Mouse (Mus musculus) stomach, postnatal 0 days (tissue): ENCODE measurements around the gene Eif4g1. TPM values are rescaled to one million over a fixed set of nuclear protein-coding genes. Genes with fewer than 3 reads are reported as not detected.

Experiments
- ATAC-seq: fragments of 200-750 bp; cut with Nextera tagmentation; 2 replicates; pipeline ENCODE4 v1.8.0; 2017; ENCODE audit not compliant: low FRiP score, low TSS enrichment
- DNase-seq: peaks from one replicate; pipeline ENCODE4 v3.0.0-alpha.2; 2016; ENCODE audit warnings: low spot score
- H3K27ac ChIP-seq: fragments of 300-500 bp; sonication (generic); replicated peaks from 2 replicates; pipeline ENCODE4 v1.5.1; 2014; ENCODE audit warnings: mild to moderate bottlenecking, control low read depth
- H3K27me3 ChIP-seq: fragments of 300-500 bp; sonication (generic); 2 replicates; pipeline ENCODE4 v1.6.1; 2014; ENCODE audit warnings: low read length; ENCODE audit not compliant: control insufficient read depth, insufficient read depth
- H3K36me3 ChIP-seq: fragments of 300-500 bp; sonication (generic); 2 replicates; pipeline ENCODE4 v1.6.1; 2014; ENCODE audit warnings: low read length, mixed read lengths; ENCODE audit not compliant: control insufficient read depth, insufficient read depth
- H3K4me1 ChIP-seq: fragments of 300-500 bp; sonication (generic); replicated peaks from 2 replicates; pipeline ENCODE4 v1.6.1; 2014; ENCODE audit warnings: antibody characterized with exemption; ENCODE audit not compliant: control insufficient read depth, insufficient read depth
- H3K4me2 ChIP-seq: fragments of 300-500 bp; sonication (generic); replicated peaks from 2 replicates; pipeline ENCODE4 v1.6.1; 2014; ENCODE audit warnings: low read depth, mild to moderate bottlenecking, control low read depth, moderate library complexity
- H3K4me3 ChIP-seq: fragments of 300-500 bp; sonication (generic); 2 replicates; pipeline ENCODE4 v1.5.1; 2014; ENCODE audit warnings: low read depth, low read length, control low read depth
- H3K9ac ChIP-seq: fragments of 300-500 bp; sonication (generic); 2 replicates; pipeline ENCODE4 v1.6.1; 2014; ENCODE audit warnings: mild to moderate bottlenecking, low read length, control low read depth, mixed read lengths
- H3K9me3 ChIP-seq: fragments of 300-500 bp; sonication (generic); 2 replicates; pipeline ENCODE4 v1.6.1; 2016; ENCODE audit warnings: low read length; ENCODE audit not compliant: control insufficient read depth
- CTCF ChIP-seq: IDR thresholded peaks from 2 replicates; pipeline ENCODE4 v1.5.1; 2016; ENCODE audit warnings: antibody characterized with exemption, low read depth, mild to moderate bottlenecking, moderate library complexity
- EP300 ChIP-seq: optimal IDR thresholded peaks from 2 replicates; pipeline ENCODE3; 2016; ENCODE audit warnings: antibody characterized with exemption
- WGBS: fragments of 180-500 bp; shearing (Covaris S2); extraction: QIAGEN DNeasy Blood & Tissue Kit; methylation state at CpG from one replicate; pipeline ENCODE4 v1.1.7; 2014; 5-methylcytosine and 5-hydroxymethylcytosine counted together
- polyA plus RNA-seq: library from polyadenylated mRNA; unstranded; fragments of >200 nt; fragmentation: Nextera tagmentation; extraction: Ambion mirVana; gene quantifications from 2 replicates; pipeline ENCODE4 v1.2.1, GENCODE M21; 2015

Eif4g1 gene
- polyA plus RNA-seq, 1 experiment from 2014 or later = 86.1 TPM

- Histone ChIP-seq H3K4me1 (no peaks in the 10 kb centered on the region; the same call in 1 of the 2 replicates), H3K4me3 (no peak overlapping the region), H3K9ac (no peak overlapping the region), H3K36me3 (no peaks in the 10 kb centered on the region; the same call in 1 of the 2 replicates), H3K4me2 (no peak overlapping the region), H3K27ac (no peak overlapping the region), H3K27me3 (no peaks in the 10 kb centered on the region), H3K9me3 (no peaks in the 10 kb centered on the region)
- ATAC-seq (no peak), DNase-seq (no peak)
- 80% methylated on average over 10 of the region's 10 CpGs for WGBS
- TF ChIP-seq EP300 (no peak), CTCF (no peak)
These were observed 53.7 kb downstream of the Eif4g1 start for GRCm38 (mm10) chr16:20721808-20722207.

- ATAC-seq = no peak
- Histone ChIP-seq H3K4me2 (no peak overlapping the region), H3K36me3 (no peaks in the 10 kb centered on the region; the same call in 1 of the 2 replicates), H3K4me3 (no peak overlapping the region), H3K4me1 (no peaks in the 10 kb centered on the region; the same call in 1 of the 2 replicates), H3K9me3 (no peaks in the 10 kb centered on the region), H3K9ac (no peak overlapping the region), H3K27me3 (no peaks in the 10 kb centered on the region), H3K27ac (no peak overlapping the region)
- 60% methylated on average over 4 of the region's 4 CpGs for WGBS
- no peak for DNase-seq
- TF ChIP-seq CTCF (no peak), EP300 (no peak)
These were observed 54.6 kb downstream of the Eif4g1 start for GRCm38 (mm10) chr16:20722736-20723135.

- Histone ChIP-seq H3K4me2 (no peak overlapping the region), H3K9ac (no peak overlapping the region), H3K27me3 (no peaks in the 10 kb centered on the region), H3K9me3 (no peaks in the 10 kb centered on the region), H3K4me1 (no peaks in the 10 kb centered on the region; the same call in 1 of the 2 replicates), H3K4me3 (no peak overlapping the region), H3K27ac (no peak overlapping the region), H3K36me3 (no peaks in the 10 kb centered on the region; the same call in 1 of the 2 replicates)
- TF ChIP-seq CTCF (no peak), EP300 (no peak)
- ATAC-seq (no peak), DNase-seq (no peak)
- WGBS = 33% methylated on average over 4 of the region's 4 CpGs
These were observed 55.1 kb downstream of the Eif4g1 start for GRCm38 (mm10) chr16:20723247-20723646.

- DNase-seq = peak; percentile 79
- H3K27ac ChIP-seq = no peak overlapping the region
- 28% methylated on average over 5 of the region's 5 CpGs for WGBS
- H3K9ac ChIP-seq = no peak overlapping the region
- peak; percentile 85 for ATAC-seq
- H3K4me2 ChIP-seq = no peak overlapping the region
- H3K36me3 ChIP-seq = no peaks in the 10 kb centered on the region; the same call in 1 of the 2 replicates
- no peaks in the 10 kb centered on the region for H3K27me3 ChIP-seq
- no peak overlapping the region for H3K4me3 ChIP-seq
- H3K4me1 ChIP-seq = no peaks in the 10 kb centered on the region; the same call in 1 of the 2 replicates
- peak; percentile 92 for TF ChIP-seq CTCF
- no peak for TF ChIP-seq EP300
- H3K9me3 ChIP-seq = no peaks in the 10 kb centered on the region
These were observed 56.2 kb downstream of the Eif4g1 start for GRCm38 (mm10) chr16:20724338-20724748.

GRCm38 (mm10) chr16:20725321-20725720 lies 57.2 kb downstream of the Eif4g1 start:
- no peaks in the 10 kb centered on the region; the same call in 1 of the 2 replicates for H3K36me3 ChIP-seq
- no peak overlapping the region for H3K4me2 ChIP-seq
- H3K4me1 ChIP-seq = no peaks in the 10 kb centered on the region; the same call in 1 of the 2 replicates
- no peak for ATAC-seq
- no peak for TF ChIP-seq EP300
- no peak for TF ChIP-seq CTCF
- DNase-seq = no peak
- H3K9me3 ChIP-seq = no peaks in the 10 kb centered on the region
- H3K9ac ChIP-seq = no peak overlapping the region
- H3K27me3 ChIP-seq = no peaks in the 10 kb centered on the region
- WGBS = 83% methylated on average over 7 of the region's 7 CpGs
- H3K4me3 ChIP-seq = no peak overlapping the region
- no peak overlapping the region for H3K27ac ChIP-seq

GRCm38 (mm10) chr16:20725750-20726149 lies 57.6 kb downstream of the Eif4g1 start:
- H3K9ac ChIP-seq = peak overlapping the region; percentile 13; the same call in 1 of the 2 replicates
- DNase-seq (no peak), ATAC-seq (no peak)
- TF ChIP-seq CTCF (no peak), EP300 (no peak)
- H3K27me3 ChIP-seq = no peaks in the 10 kb centered on the region
- H3K27ac ChIP-seq = no peak overlapping the region
- H3K4me3 ChIP-seq = no peak overlapping the region
- no peaks in the 10 kb centered on the region for H3K9me3 ChIP-seq
- H3K4me1 ChIP-seq = no peaks in the 10 kb centered on the region; the same call in 1 of the 2 replicates
- H3K36me3 ChIP-seq = no peaks in the 10 kb centered on the region; the same call in 1 of the 2 replicates
- no peak overlapping the region for H3K4me2 ChIP-seq
- WGBS = 83% methylated on average over 4 of the region's 4 CpGs
